8 mouse cellular contexts compared by ENCODE assay signal in genomic region chr11:45943891-45944642, GRCm38 (mm10). TPM values are rescaled to one million over a fixed set of nuclear protein-coding genes. Genes with fewer than 3 reads are reported as not detected.
DNase-seq lines count a peak whose midpoint lies in the region; ATAC-seq and TF ChIP-seq lines count a peak whose summit lies in the region.

No protein-coding gene starts in this region.

- under 1% methylated on average over 49 of the region's 49 CpGs for WGBS in heart, embryonic 13.5 days
- under 1% methylated on average over 49 of the region's 49 CpGs for WGBS in limb, embryonic 11.5 days

- peak overlapping the region; percentile 54 for H3ac ChIP-seq in myocyte (ENCODE audit: control insufficient read depth, insufficient read length)

- no peaks in the 10 kb centered on the region for H3K9me3 ChIP-seq in heart, embryonic 13.5 days
- no peaks in the 10 kb centered on the region for H3K9me3 ChIP-seq in limb, embryonic 11.5 days (ENCODE audit: control insufficient read depth, low read length)

- H3K4me2 ChIP-seq in heart, embryonic 13.5 days, result peak overlapping the region; percentile 91
- peak overlapping the region; percentile 85 for H3K4me2 ChIP-seq in limb, embryonic 11.5 days (ENCODE audit: low read depth, severe bottlenecking)
- H3K4me2 ChIP-seq in myocyte (ENCODE audit: low read depth), result peak overlapping the region; percentile 81

- ATAC-seq in heart, embryonic 13.5 days (ENCODE audit: extremely low read depth, insufficient number of reproducible peaks, low FRiP score, low TSS enrichment), result peak; percentile 32
- ATAC-seq in limb, embryonic 11.5 days (ENCODE audit: insufficient number of reproducible peaks, low FRiP score, low TSS enrichment, low read depth), result peak; percentile 60

- peak; percentile 11 for DNase-seq in kidney, adult 18-20 months
- no peak for DNase-seq in kidney, adult 9 months
- peak; percentile 33 for DNase-seq in ES-CJ7 (ENCODE audit: low read depth, low spot score)
- DNase-seq in cerebellum, adult 9-10 months, result peak; percentile 54
- peak; percentile 62 for DNase-seq in limb, embryonic 11.5 days (ENCODE audit: low spot score)
- no peak for DNase-seq in frontal cortex, postnatal 25 days (ENCODE audit: low spot score in 2 of 2)

- peak overlapping the region; percentile 73 for H3K27ac ChIP-seq in heart, embryonic 13.5 days (replicated peaks)
- no peak overlapping the region for H3K27ac ChIP-seq in limb, embryonic 11.5 days (replicated peaks; ENCODE audit: low read depth, low read length)

- no peak for TF ChIP-seq POLR2A in myocyte (IDR thresholded peaks at IDR 0.05; ENCODE audit: insufficient read length, low read depth)

- peaks cover 16% of the 10 kb centered on the region for H3K79me2 ChIP-seq in myocyte (ENCODE audit: control insufficient read depth, insufficient read depth)

- H3K36me3 ChIP-seq in heart, embryonic 13.5 days, result peaks cover 33% of the 10 kb centered on the region
- no peaks in the 10 kb centered on the region for H3K36me3 ChIP-seq in limb, embryonic 11.5 days (ENCODE audit: control insufficient read depth, insufficient read depth, low read length)
- H3K36me3 ChIP-seq in myocyte (ENCODE audit: control insufficient read depth, insufficient read depth), result peaks cover 4% of the 10 kb centered on the region

- peaks cover 31% of the 10 kb centered on the region for H3K4me1 ChIP-seq in heart, embryonic 13.5 days
- peaks cover 6% of the 10 kb centered on the region; the same call in 1 of the 2 replicates for H3K4me1 ChIP-seq in limb, embryonic 11.5 days (ENCODE audit: control insufficient read depth, insufficient read depth, low read length)

- peak overlapping the region; percentile 97 for H3K9ac ChIP-seq in heart, embryonic 13.5 days
- H3K9ac ChIP-seq in limb, embryonic 11.5 days (ENCODE audit: low read length), result peak overlapping the region; percentile 80

- H3K4me3 ChIP-seq in heart, embryonic 13.5 days, result peak overlapping the region; percentile 93
- H3K4me3 ChIP-seq in limb, embryonic 11.5 days (ENCODE audit: low read depth, low read length), result peak overlapping the region; percentile 88
- peak overlapping the region; percentile 51 for H3K4me3 ChIP-seq in myocyte

- H3K27me3 ChIP-seq in heart, embryonic 13.5 days (replicated peaks), result no peaks in the 10 kb centered on the region
- no peaks in the 10 kb centered on the region for H3K27me3 ChIP-seq in limb, embryonic 11.5 days (ENCODE audit: control insufficient read depth, insufficient read depth, low read length)
- H3K27me3 ChIP-seq in myocyte (ENCODE audit: control insufficient read depth, insufficient read depth, insufficient read length), result no peaks in the 10 kb centered on the region

TF ChIP-seq in myocyte, 11 proteins besides CTCF, POLR2A, EP300 and RAD21:
- no peak for TF ChIP-seq TCF12 (IDR thresholded peaks at IDR 0.05; ENCODE audit: insufficient read depth, poor library complexity, severe bottlenecking)
- TF ChIP-seq MYOD1 (IDR thresholded peaks at IDR 0.05; ENCODE audit: control insufficient read depth in 1 of 3, insufficient read length in 2 of 3, low read depth in 2 of 3), result no peak
- TF ChIP-seq MAX (IDR thresholded peaks at IDR 0.05; ENCODE audit: low read depth), result no peak
- no peak for TF ChIP-seq SRF (IDR thresholded peaks at IDR 0.05; ENCODE audit: control insufficient read depth, insufficient read length, low read depth)
- no peak for TF ChIP-seq REST (IDR thresholded peaks at IDR 0.05; ENCODE audit: insufficient read depth, insufficient read length)
- no peak for TF ChIP-seq TCF3 (IDR thresholded peaks at IDR 0.05; ENCODE audit: insufficient read length, low read depth)
- no peak for TF ChIP-seq MYOG (IDR thresholded peaks at IDR 0.05; ENCODE audit: control insufficient read depth in 1 of 3, insufficient read depth in 1 of 3, insufficient read length in 2 of 3, low read depth in 2 of 3)
- no peak for TF ChIP-seq POLR2AphosphoS2 (IDR thresholded peaks at IDR 0.05; ENCODE audit: insufficient read length, low read depth)
- TF ChIP-seq CEBPB (IDR thresholded peaks at IDR 0.05; ENCODE audit: insufficient read depth, poor library complexity, severe bottlenecking), result no peak
- no peak for TF ChIP-seq USF1 (IDR thresholded peaks at IDR 0.05; ENCODE audit: low read depth)
- TF ChIP-seq E2F4 (IDR thresholded peaks at IDR 0.05; ENCODE audit: insufficient read depth), result no peak

RNA-seq across cellular contexts. Expression of gene Lsm11, which starts 0.7 kb away (rescaled TPM):
- 6.9 and 7.3 TPM in 2 replicates for polyA plus RNA-seq in heart, embryonic 13.5 days (2015; fragmentation: Nextera tagmentation; extraction: Ambion mirVana)
- 8.0 and 9.6 TPM in 2 replicates for polyA plus RNA-seq in limb, embryonic 11.5 days (2014; fragmentation: Nextera tagmentation; extraction: Ambion mirVana)
- polyA plus RNA-seq in myocyte (2012; fragmentation: generic; extraction: Trizol), result 5.4 TPM

RNA-seq across cellular contexts. Expression of gene Thg1l, which starts 11.2 kb away (rescaled TPM):
- polyA plus RNA-seq in heart, embryonic 13.5 days (2015; fragmentation: Nextera tagmentation; extraction: Ambion mirVana), result 8.2 and 9.3 TPM in 2 replicates
- 12.1 and 14.3 TPM in 2 replicates for polyA plus RNA-seq in limb, embryonic 11.5 days (2014; fragmentation: Nextera tagmentation; extraction: Ambion mirVana)
- polyA plus RNA-seq in myocyte (2012; fragmentation: generic; extraction: Trizol), result 14.8 TPM

RNA-seq across cellular contexts. Expression of gene Sox30, which starts 36.0 kb away (rescaled TPM):
- polyA plus RNA-seq in heart, embryonic 13.5 days (2015; fragmentation: Nextera tagmentation; extraction: Ambion mirVana), result 0.09 and 0.14 TPM in 2 replicates
- 0.20 and 0.23 TPM in 2 replicates for polyA plus RNA-seq in limb, embryonic 11.5 days (2014; fragmentation: Nextera tagmentation; extraction: Ambion mirVana)
- polyA plus RNA-seq in myocyte (2012; fragmentation: generic; extraction: Trizol), result not detected

Comparison
In these comparisons a context has a peak if more than half of its experiments do, and no peak if none do; other contexts are left out.
1. DNase-seq: peak in kidney, adult 18-20 months (single experiment), ES-CJ7 (single experiment), cerebellum, adult 9-10 months (single experiment) and limb, embryonic 11.5 days (single experiment); none in kidney, adult 9 months (single experiment) and frontal cortex, postnatal 25 days (0 of 2).
2. Peak in every context shown above with its lines, with median percentiles within 50 percentile points of each other: H3K4me2 ChIP-seq and H3K4me3 ChIP-seq.